Mouse (Mus musculus): ENCODE results near the gene Sis. TPM values are rescaled to one million over a fixed set of nuclear protein-coding genes. Genes with fewer than 3 reads are reported as not detected.

Sis gene
- total and polyA plus RNA-seq, 2 experiments: not detected

GRCm38 (mm10) chr3:72918919-72919526 is 48.6 kb downstream of the Sis start:
- H3K27ac ChIP-seq (replicated peaks; ENCODE audit: insufficient read depth, low read depth, low read length): no peak overlapping the region
- TF ChIP-seq CTCF (IDR thresholded peaks at IDR 0.05; ENCODE audit: low read depth, low read length) (no peak), POLR2A (IDR thresholded peaks at IDR 0.05; ENCODE audit: extremely low read depth, insufficient read depth, low read length) (no peak)
- H3K4me1 ChIP-seq (ENCODE audit: control insufficient read depth, insufficient read depth, low read length): no peaks in the 10 kb centered on the region
- no peaks in the 10 kb centered on the region for H3K36me3 ChIP-seq (ENCODE audit: control insufficient read depth, insufficient read depth, low read length)
- H3K79me2 ChIP-seq (ENCODE audit: control insufficient read depth, insufficient read depth, low read length): no peaks in the 10 kb centered on the region
- no peaks in the 10 kb centered on the region for H3K27me3 ChIP-seq (ENCODE audit: control insufficient read depth, insufficient read depth, low read length)
- no peak overlapping the region for H3K9ac ChIP-seq (ENCODE audit: low read depth, low read length)
- WGBS: 74% methylated on average over 4 of the region's 4 CpGs
- no peak for DNase-seq (ENCODE audit: extremely low read depth, low read depth, low spot score)
- H3K4me3 ChIP-seq (ENCODE audit: insufficient read depth, low read depth, low read length): no peak overlapping the region

GRCm38 (mm10) chr3:72882501-72882900 is 85.2 kb downstream of the Sis start:
- 77% methylated on average over 1 of the region's 1 CpGs for WGBS
- Histone ChIP-seq H3K4me3 (ENCODE audit: insufficient read depth, low read depth, low read length) (no peak overlapping the region), H3K36me3 (ENCODE audit: control insufficient read depth, insufficient read depth, low read length) (no peaks in the 10 kb centered on the region), H3K27ac (replicated peaks; ENCODE audit: insufficient read depth, low read depth, low read length) (no peak overlapping the region), H3K9ac (ENCODE audit: low read depth, low read length) (no peak overlapping the region), H3K79me2 (ENCODE audit: control insufficient read depth, insufficient read depth, low read length) (no peaks in the 10 kb centered on the region), H3K4me1 (ENCODE audit: control insufficient read depth, insufficient read depth, low read length) (no peaks in the 10 kb centered on the region), H3K27me3 (ENCODE audit: control insufficient read depth, insufficient read depth, low read length) (no peaks in the 10 kb centered on the region)
- TF ChIP-seq POLR2A (IDR thresholded peaks at IDR 0.05; ENCODE audit: extremely low read depth, insufficient read depth, low read length) (no peak), CTCF (IDR thresholded peaks at IDR 0.05; ENCODE audit: low read depth, low read length) (no peak)
- DNase-seq (ENCODE audit: extremely low read depth, low read depth, low spot score): no peak

GRCm38 (mm10) chr3:72868141-72868540 is 99.5 kb downstream of the Sis start:
- DNase-seq (ENCODE audit: extremely low read depth, low read depth, low spot score): no peak
- Histone ChIP-seq H3K27me3 (ENCODE audit: control insufficient read depth, insufficient read depth, low read length) (no peaks in the 10 kb centered on the region), H3K27ac (replicated peaks; ENCODE audit: insufficient read depth, low read depth, low read length) (no peak overlapping the region), H3K36me3 (ENCODE audit: control insufficient read depth, insufficient read depth, low read length) (no peaks in the 10 kb centered on the region), H3K79me2 (ENCODE audit: control insufficient read depth, insufficient read depth, low read length) (no peaks in the 10 kb centered on the region), H3K9ac (ENCODE audit: low read depth, low read length) (no peak overlapping the region), H3K4me1 (ENCODE audit: control insufficient read depth, insufficient read depth, low read length) (no peaks in the 10 kb centered on the region), H3K4me3 (ENCODE audit: insufficient read depth, low read depth, low read length) (no peak overlapping the region)
- TF ChIP-seq POLR2A (IDR thresholded peaks at IDR 0.05; ENCODE audit: extremely low read depth, insufficient read depth, low read length): no peak

- no peaks in the 10 kb centered on the region for H3K79me2 ChIP-seq (ENCODE audit: control insufficient read depth, insufficient read depth, low read length)
- H3K27ac ChIP-seq (replicated peaks; ENCODE audit: insufficient read depth, low read depth, low read length): no peak overlapping the region
- H3K9ac ChIP-seq (ENCODE audit: low read depth, low read length): no peak overlapping the region
- no peak overlapping the region for H3K4me3 ChIP-seq (ENCODE audit: insufficient read depth, low read depth, low read length)
- H3K4me1 ChIP-seq (ENCODE audit: control insufficient read depth, insufficient read depth, low read length): no peaks in the 10 kb centered on the region
- no peaks in the 10 kb centered on the region for H3K27me3 ChIP-seq (ENCODE audit: control insufficient read depth, insufficient read depth, low read length)
- TF ChIP-seq CTCF (IDR thresholded peaks at IDR 0.05; ENCODE audit: low read depth, low read length) (no peak), POLR2A (IDR thresholded peaks at IDR 0.05; ENCODE audit: extremely low read depth, insufficient read depth, low read length) (no peak)
- DNase-seq (ENCODE audit: extremely low read depth, low read depth, low spot score): no peak
- no peaks in the 10 kb centered on the region for H3K36me3 ChIP-seq (ENCODE audit: control insufficient read depth, insufficient read depth, low read length)
- WGBS: 77% methylated on average over 3 of the region's 3 CpGs
These were observed 108.9 kb downstream of the Sis start for GRCm38 (mm10) chr3:72858738-72859137.

GRCm38 (mm10) chr3:72855405-72855804 is 112.3 kb downstream of the Sis start:
- WGBS: 61% methylated on average over 1 of the region's 1 CpGs
- Histone ChIP-seq H3K4me1 (ENCODE audit: control insufficient read depth, insufficient read depth, low read length) (no peaks in the 10 kb centered on the region), H3K27ac (replicated peaks; ENCODE audit: insufficient read depth, low read depth, low read length) (no peak overlapping the region), H3K27me3 (ENCODE audit: control insufficient read depth, insufficient read depth, low read length) (no peaks in the 10 kb centered on the region), H3K36me3 (ENCODE audit: control insufficient read depth, insufficient read depth, low read length) (no peaks in the 10 kb centered on the region), H3K79me2 (ENCODE audit: control insufficient read depth, insufficient read depth, low read length) (no peaks in the 10 kb centered on the region), H3K9ac (ENCODE audit: low read depth, low read length) (no peak overlapping the region), H3K4me3 (ENCODE audit: insufficient read depth, low read depth, low read length) (no peak overlapping the region)
- no peak for TF ChIP-seq CTCF (IDR thresholded peaks at IDR 0.05; ENCODE audit: low read depth, low read length)
- no peak for TF ChIP-seq POLR2A (IDR thresholded peaks at IDR 0.05; ENCODE audit: extremely low read depth, insufficient read depth, low read length)
- no peak for DNase-seq (ENCODE audit: extremely low read depth, low read depth, low spot score)

GRCm38 (mm10) chr3:72840641-72841040 is 127.0 kb downstream of the Sis start:
- Histone ChIP-seq H3K27ac (replicated peaks; ENCODE audit: insufficient read depth, low read depth, low read length) (no peak overlapping the region), H3K4me1 (ENCODE audit: control insufficient read depth, insufficient read depth, low read length) (no peaks in the 10 kb centered on the region), H3K79me2 (ENCODE audit: control insufficient read depth, insufficient read depth, low read length) (no peaks in the 10 kb centered on the region), H3K27me3 (ENCODE audit: control insufficient read depth, insufficient read depth, low read length) (no peaks in the 10 kb centered on the region), H3K9ac (ENCODE audit: low read depth, low read length) (no peak overlapping the region), H3K4me3 (ENCODE audit: insufficient read depth, low read depth, low read length) (no peak overlapping the region), H3K36me3 (ENCODE audit: control insufficient read depth, insufficient read depth, low read length) (no peaks in the 10 kb centered on the region)
- 66% methylated on average over 2 of the region's 2 CpGs for WGBS
- DNase-seq (ENCODE audit: extremely low read depth, low read depth, low spot score): no peak
- TF ChIP-seq CTCF (IDR thresholded peaks at IDR 0.05; ENCODE audit: low read depth, low read length): no peak

Other genes starting within 250 kb of the Sis start
- not detected in 2 replicates for gene Slitrk3, start 89.9 kb upstream of the Sis start, total RNA-seq (2014; rRNA removed)
- gene Slitrk3, start 89.9 kb upstream of the Sis start, polyA plus RNA-seq (2012; rRNA removed): not detected in 2 replicates